Mouse (Mus musculus) thymus, adult 2 months (tissue): ENCODE measurements around the gene Nt5c3b.

ENCODE experiments used
- CTCF ChIP-seq: fragments of 200-500 bp; IDR thresholded peaks from 2 replicates; pipeline ENCODE4 v1.5.1; 2012; ENCODE audit warnings: mild to moderate bottlenecking, control low read depth, low read length, moderate library complexity, borderline replicate concordance; ENCODE audit not compliant: control insufficient read depth, poor library complexity, insufficient read depth; ENCODE audit errors: extremely low read depth
- POLR2A ChIP-seq: fragments of 200-500 bp; IDR thresholded peaks from 2 replicates; pipeline ENCODE4 v1.6.1; 2012; ENCODE audit warnings: mild to moderate bottlenecking, low read length, control low read depth, moderate library complexity; ENCODE audit not compliant: control insufficient read depth, poor library complexity, insufficient read depth; ENCODE audit errors: extremely low read depth

DNA sequence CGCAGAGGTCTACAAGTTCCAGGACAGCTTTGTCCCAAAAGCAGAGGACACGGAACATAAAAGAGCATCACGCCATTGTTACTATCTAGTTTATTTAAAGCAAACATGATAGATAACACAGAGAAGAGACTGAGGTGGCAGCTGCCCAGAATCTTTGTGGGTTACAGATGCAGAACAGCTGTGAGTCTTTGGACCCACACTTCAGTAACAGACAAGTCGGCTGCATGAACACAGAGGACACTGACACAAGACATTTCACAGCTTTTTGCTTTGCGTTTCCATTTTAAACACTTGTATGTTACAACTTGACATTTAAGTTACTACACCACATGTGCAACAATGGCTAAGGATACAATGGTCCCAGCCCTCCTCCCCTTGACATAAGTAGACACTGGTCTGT lies 34.7 kb upstream of the Nt5c3b start:
- TF ChIP-seq POLR2A (no peak), CTCF (no peak)
